Mouse (Mus musculus): ENCODE measurements at regions not wholly inside any gene's neighbourhood (a gene's known extent, or its start where the extent isn't known, plus 50 kb on each side); places are given as distances from the start of the nearest gene placed in this dataset.
A peak's percentile ranks its signal among the peaks of the same experiment; 100 is the strongest.

DNA sequence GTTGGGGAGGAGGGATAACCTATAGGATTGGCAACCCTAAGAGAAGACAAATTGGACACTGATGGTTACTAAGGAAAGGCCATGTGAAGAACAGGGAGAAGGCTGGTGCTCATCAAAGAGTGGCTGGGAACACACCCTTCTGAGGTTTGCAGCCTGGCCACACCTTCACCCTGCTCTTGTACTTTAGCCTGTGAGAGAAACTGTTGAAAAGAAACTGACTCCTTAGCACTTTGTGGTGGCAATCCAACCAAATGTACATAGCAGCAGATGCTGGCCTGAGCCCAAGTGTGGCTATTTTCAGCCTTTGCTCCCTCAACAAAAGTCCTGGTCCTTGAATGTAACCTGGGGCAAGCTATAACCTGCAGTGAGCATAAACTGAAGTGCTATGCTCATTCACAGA is 253.2 kb upstream of the Thrb start:
- Histone ChIP-seq H3K9me3 (ENCODE audit: control insufficient read depth, low read length) (no peaks in the 10 kb centered on the region), H3K36me3 (replicated peaks; ENCODE audit: control insufficient read depth, insufficient read depth, low read depth) (no peaks in the 10 kb centered on the region), H3K4me1 (replicated peaks; ENCODE audit: control insufficient read depth in 2 of 2, insufficient read depth in 2 of 2, low read length in 1 of 2) (no peaks in the 10 kb centered on the region), H3K4me3 (ENCODE audit: insufficient read depth in 1 of 2, low read depth in 2 of 2, low read length in 2 of 2) (no peak overlapping the region), H3K27me3 (ENCODE audit: control insufficient read depth, insufficient read depth, low read length) (no peaks in the 10 kb centered on the region), H3K4me2 (ENCODE audit: low read depth) (no peak overlapping the region), H3K27ac (no peak overlapping the region), H3K9ac (replicated peaks) (no peak overlapping the region)
- ATAC-seq (ENCODE audit: insufficient read depth): no peak
- no peak for DNase-seq (ENCODE audit: low read depth in 3 of 3, low spot score in 3 of 3)
- TF ChIP-seq EP300 (IDR thresholded peaks at IDR 0.05; ENCODE audit: low read depth): no peak
- no peak for TF ChIP-seq CTCF (IDR thresholded peaks at IDR 0.05; ENCODE audit: low read depth)

DNA sequence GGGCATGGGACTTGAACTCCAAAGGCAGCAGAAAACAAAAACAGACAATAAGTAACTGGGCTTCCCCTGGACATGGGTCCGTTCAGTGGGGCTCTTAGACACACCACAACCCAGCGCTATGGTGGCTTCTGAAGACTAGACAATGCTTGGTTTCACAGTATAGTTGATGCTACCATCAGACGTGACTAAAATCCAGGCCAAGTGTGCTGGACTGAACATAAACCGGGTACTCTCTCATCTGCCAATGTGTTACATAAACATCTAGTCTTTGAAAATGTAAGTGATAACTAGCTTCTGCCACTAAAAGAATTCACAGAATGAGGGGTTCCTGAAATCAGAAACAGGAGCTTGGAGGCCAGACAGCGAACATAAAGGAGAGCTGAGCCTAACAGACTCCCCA is 251.7 kb upstream of the Thrb start:
- DNase-seq (ENCODE audit: low read depth in 3 of 3, low spot score in 3 of 3): no peak
- Histone ChIP-seq H3K27ac (no peak overlapping the region), H3K4me2 (ENCODE audit: low read depth) (no peak overlapping the region), H3K27me3 (ENCODE audit: control insufficient read depth, insufficient read depth, low read length) (no peaks in the 10 kb centered on the region), H3K9me3 (ENCODE audit: control insufficient read depth, low read length) (no peaks in the 10 kb centered on the region), H3K4me1 (replicated peaks; ENCODE audit: control insufficient read depth in 2 of 2, insufficient read depth in 2 of 2, low read length in 1 of 2) (no peaks in the 10 kb centered on the region), H3K4me3 (ENCODE audit: insufficient read depth in 1 of 2, low read depth in 2 of 2, low read length in 2 of 2) (no peak overlapping the region), H3K9ac (replicated peaks) (no peak overlapping the region), H3K36me3 (replicated peaks; ENCODE audit: control insufficient read depth, insufficient read depth, low read depth) (no peaks in the 10 kb centered on the region)
- ATAC-seq (ENCODE audit: insufficient read depth): no peak
- TF ChIP-seq EP300 (IDR thresholded peaks at IDR 0.05; ENCODE audit: low read depth) (no peak), CTCF (IDR thresholded peaks at IDR 0.05; ENCODE audit: low read depth) (no peak)
- 49% methylated on average over 5 of the region's 5 CpGs for WGBS (ENCODE audit: insufficient replicate concordance)

DNA sequence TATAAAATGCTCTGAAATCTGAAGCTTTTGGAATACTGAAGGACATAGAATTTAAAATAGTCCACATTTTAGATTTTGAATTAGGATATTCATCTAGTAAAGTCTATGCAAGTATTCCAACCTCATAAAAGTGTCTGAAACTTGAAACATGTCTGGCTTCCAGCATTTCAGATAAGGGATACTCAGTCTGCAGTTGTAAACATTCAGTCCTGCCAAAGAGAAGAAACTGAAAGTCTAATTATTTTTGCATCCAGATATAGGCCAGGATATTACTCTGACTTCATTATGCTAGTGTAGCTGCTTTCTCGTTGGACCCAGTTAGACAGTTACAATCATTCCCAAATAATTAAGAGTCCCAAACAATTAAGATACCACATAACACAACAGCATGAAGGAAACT is 251.2 kb upstream of the Thrb start:
- WGBS (ENCODE audit: insufficient replicate concordance): 70% methylated on average over 1 of the region's 1 CpGs
- DNase-seq (ENCODE audit: low read depth in 3 of 3, low spot score in 3 of 3): no peak

DNA sequence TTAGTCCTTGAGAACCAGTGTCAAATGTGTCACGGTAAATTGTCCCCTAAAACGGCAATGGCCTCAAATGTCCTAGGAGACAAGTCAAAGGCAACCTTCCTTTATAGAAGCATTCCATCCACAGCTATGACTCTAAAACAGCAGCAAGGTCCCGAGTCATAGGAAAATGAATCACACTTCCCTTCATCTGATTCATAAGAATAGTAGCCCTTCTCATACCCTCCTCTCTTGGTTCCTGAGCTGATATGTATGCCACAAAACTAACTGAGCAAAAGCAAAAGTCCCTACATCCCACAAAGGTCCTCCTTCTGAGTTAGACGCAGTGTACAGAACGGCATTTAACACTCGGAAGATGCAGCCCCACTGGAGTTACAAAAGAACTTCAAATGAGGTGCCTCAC is 250.6 kb upstream of the Thrb start:
- ATAC-seq (ENCODE audit: insufficient read depth) (no peak), DNase-seq (ENCODE audit: low read depth in 3 of 3, low spot score in 3 of 3) (no peak)
- no peaks in the 10 kb centered on the region for H3K4me1 ChIP-seq (replicated peaks; ENCODE audit: control insufficient read depth in 2 of 2, insufficient read depth in 2 of 2, low read length in 1 of 2)
- no peaks in the 10 kb centered on the region for H3K36me3 ChIP-seq (replicated peaks; ENCODE audit: control insufficient read depth, insufficient read depth, low read depth)
- H3K4me3 ChIP-seq (ENCODE audit: insufficient read depth in 1 of 2, low read depth in 2 of 2, low read length in 2 of 2): no peak overlapping the region
- H3K9me3 ChIP-seq (ENCODE audit: control insufficient read depth, low read length): no peaks in the 10 kb centered on the region
- no peak overlapping the region for H3K4me2 ChIP-seq (ENCODE audit: low read depth)
- WGBS (ENCODE audit: insufficient replicate concordance): 65% methylated on average over 6 of the region's 6 CpGs
- no peak overlapping the region for H3K27ac ChIP-seq
- TF ChIP-seq EP300 (IDR thresholded peaks at IDR 0.05; ENCODE audit: low read depth) (no peak), CTCF (IDR thresholded peaks at IDR 0.05; ENCODE audit: low read depth) (no peak)
- no peak overlapping the region for H3K9ac ChIP-seq (replicated peaks)
- H3K27me3 ChIP-seq (ENCODE audit: control insufficient read depth, insufficient read depth, low read length): no peaks in the 10 kb centered on the region

More for the DNA sequence above, 251.2 kb upstream of the Thrb start:
- Histone ChIP-seq H3K4me2 (ENCODE audit: low read depth) (no peak overlapping the region), H3K27me3 (ENCODE audit: control insufficient read depth, insufficient read depth, low read length) (no peaks in the 10 kb centered on the region), H3K9ac (replicated peaks) (no peak overlapping the region), H3K9me3 (ENCODE audit: control insufficient read depth, low read length) (no peaks in the 10 kb centered on the region), H3K4me1 (replicated peaks; ENCODE audit: control insufficient read depth in 2 of 2, insufficient read depth in 2 of 2, low read length in 1 of 2) (no peaks in the 10 kb centered on the region), H3K4me3 (ENCODE audit: insufficient read depth in 1 of 2, low read depth in 2 of 2, low read length in 2 of 2) (no peak overlapping the region), H3K36me3 (replicated peaks; ENCODE audit: control insufficient read depth, insufficient read depth, low read depth) (no peaks in the 10 kb centered on the region), H3K27ac (no peak overlapping the region)
- no peak for TF ChIP-seq CTCF (IDR thresholded peaks at IDR 0.05; ENCODE audit: low read depth)
- no peak for ATAC-seq (ENCODE audit: insufficient read depth)

DNA sequence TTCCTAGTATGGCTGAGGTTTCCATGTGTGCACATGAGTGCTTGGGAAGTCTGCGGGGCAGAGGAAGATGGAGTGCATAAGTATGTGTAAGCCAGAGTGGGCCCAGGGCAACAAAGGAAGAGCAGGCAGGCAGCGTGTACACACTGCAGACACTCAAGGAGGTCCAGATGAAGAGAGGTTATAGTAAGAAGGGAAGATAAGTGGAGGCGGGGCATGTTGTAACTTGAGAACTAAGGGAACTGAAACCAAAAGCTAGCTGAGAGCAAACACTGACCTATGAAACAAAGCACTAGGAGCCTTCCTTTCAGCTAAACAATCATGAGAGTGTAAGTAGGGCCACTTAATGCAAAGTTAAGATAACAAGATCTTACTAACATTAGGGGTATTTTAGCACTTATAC is 249.3 kb upstream of the Thrb start:
- Histone ChIP-seq H3K9me3 (ENCODE audit: control insufficient read depth, low read length) (no peaks in the 10 kb centered on the region), H3K36me3 (replicated peaks; ENCODE audit: control insufficient read depth, insufficient read depth, low read depth) (no peaks in the 10 kb centered on the region), H3K9ac (replicated peaks) (no peak overlapping the region), H3K4me2 (ENCODE audit: low read depth) (no peak overlapping the region), H3K4me3 (ENCODE audit: insufficient read depth in 1 of 2, low read depth in 2 of 2, low read length in 2 of 2) (no peak overlapping the region), H3K27me3 (ENCODE audit: control insufficient read depth, insufficient read depth, low read length) (no peaks in the 10 kb centered on the region), H3K4me1 (replicated peaks; ENCODE audit: control insufficient read depth in 2 of 2, insufficient read depth in 2 of 2, low read length in 1 of 2) (no peaks in the 10 kb centered on the region), H3K27ac (no peak overlapping the region)
- ATAC-seq (ENCODE audit: insufficient read depth) (no peak), DNase-seq (ENCODE audit: low read depth in 3 of 3, low spot score in 3 of 3) (peak in 1 of 3 experiments; percentile 0)
- TF ChIP-seq CTCF (IDR thresholded peaks at IDR 0.05; ENCODE audit: low read depth) (no peak), EP300 (IDR thresholded peaks at IDR 0.05; ENCODE audit: low read depth) (no peak)
- WGBS (ENCODE audit: insufficient replicate concordance): 38% methylated on average over 3 of the region's 3 CpGs

DNA sequence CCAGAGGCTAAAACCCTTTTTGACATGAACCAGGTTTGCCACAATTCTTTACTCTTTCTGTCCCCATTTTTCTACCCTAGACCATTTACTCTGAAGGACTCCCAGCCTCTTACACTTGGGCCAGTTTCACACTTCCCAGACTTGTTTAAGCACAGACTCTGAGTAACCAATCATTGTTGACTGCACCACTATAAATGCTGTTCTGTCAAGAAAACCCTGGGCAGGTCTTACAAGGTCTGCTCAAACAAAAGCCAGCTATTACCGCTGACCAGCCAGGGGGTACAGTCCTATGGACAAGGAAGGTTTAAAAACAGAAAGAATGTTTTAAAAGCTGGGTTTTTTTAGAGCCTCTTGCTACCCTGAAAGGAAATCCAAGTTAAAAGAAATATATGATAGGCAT is 248.8 kb upstream of the Thrb start:
- Histone ChIP-seq H3K4me1 (replicated peaks; ENCODE audit: control insufficient read depth in 2 of 2, insufficient read depth in 2 of 2, low read length in 1 of 2) (no peaks in the 10 kb centered on the region), H3K36me3 (replicated peaks; ENCODE audit: control insufficient read depth, insufficient read depth, low read depth) (no peaks in the 10 kb centered on the region), H3K9ac (replicated peaks) (no peak overlapping the region), H3K4me2 (ENCODE audit: low read depth) (no peak overlapping the region), H3K4me3 (ENCODE audit: insufficient read depth in 1 of 2, low read depth in 2 of 2, low read length in 2 of 2) (no peak overlapping the region), H3K9me3 (ENCODE audit: control insufficient read depth, low read length) (no peaks in the 10 kb centered on the region), H3K27ac (no peak overlapping the region), H3K27me3 (ENCODE audit: control insufficient read depth, insufficient read depth, low read length) (no peaks in the 10 kb centered on the region)
- no peak for TF ChIP-seq CTCF (IDR thresholded peaks at IDR 0.05; ENCODE audit: low read depth)
- no peak for TF ChIP-seq EP300 (IDR thresholded peaks at IDR 0.05; ENCODE audit: low read depth)
- 71% methylated on average over 1 of the region's 1 CpGs for WGBS (ENCODE audit: insufficient replicate concordance)
- DNase-seq (ENCODE audit: low read depth in 3 of 3, low spot score in 3 of 3): no peak
- ATAC-seq (ENCODE audit: insufficient read depth): no peak
